Mouse (Mus musculus): ENCODE measurements around the gene En2. TPM values are rescaled to one million over a fixed set of nuclear protein-coding genes. Genes with fewer than 3 reads are reported as not detected.

Gene En2
- polyA plus RNA-seq, 1 experiment from 2014 or later = not detected

DNA sequence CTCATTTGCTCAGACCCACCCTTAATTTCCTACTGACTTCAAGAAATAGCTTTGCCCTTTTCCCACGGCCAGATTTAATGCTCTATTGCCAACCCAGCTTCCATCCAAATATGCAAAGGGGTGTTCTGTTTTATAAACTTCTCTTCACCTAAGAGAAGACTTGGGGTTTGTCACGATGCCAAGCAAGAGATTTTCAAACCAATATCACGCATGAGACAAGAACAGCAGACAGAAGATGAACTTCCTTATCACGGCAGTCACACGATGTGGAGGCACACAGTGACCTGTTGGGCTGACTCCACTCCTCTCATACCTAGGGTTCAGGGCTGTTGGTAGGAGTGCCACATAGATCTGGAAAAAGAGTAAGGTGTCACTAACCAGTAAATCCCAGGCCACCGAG lies 37.6 kb downstream of the En2 start:
- no peak overlapping the region for H3K27ac ChIP-seq
- no peaks in the 10 kb centered on the region for H3K4me1 ChIP-seq
- 71% methylated on average over 6 of the region's 6 CpGs for WGBS
- no peak overlapping the region for H3K4me3 ChIP-seq (replicated peaks)
- H3K27me3 ChIP-seq (replicated peaks) = peaks cover 36% of the 10 kb centered on the region
- no peaks in the 10 kb centered on the region for H3K9me3 ChIP-seq
- H3K4me2 ChIP-seq = no peak overlapping the region
- ATAC-seq (ENCODE audit: insufficient read depth, low FRiP score, low read depth) = no peak
- no peak overlapping the region for H3K9ac ChIP-seq
- no peaks in the 10 kb centered on the region for H3K36me3 ChIP-seq

DNA sequence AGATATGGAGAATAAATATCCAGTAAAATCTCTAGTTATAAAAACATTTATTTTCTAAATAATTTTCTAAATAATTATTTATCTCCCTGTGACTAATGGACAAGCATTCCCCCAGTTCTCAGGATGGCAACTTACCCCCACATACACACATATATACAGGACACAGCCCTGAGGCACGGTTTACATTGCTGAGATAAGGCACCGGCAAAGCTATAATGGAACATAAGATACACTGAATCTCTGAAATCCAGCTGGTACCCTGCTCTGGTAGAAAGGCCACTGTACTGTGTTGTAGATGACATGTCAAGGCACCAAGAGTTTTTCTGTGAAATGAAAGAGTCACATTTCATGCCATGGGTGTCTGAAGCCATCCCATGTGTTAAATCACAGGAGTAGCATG lies 39.2 kb downstream of the En2 start:
- no peak overlapping the region for H3K27ac ChIP-seq
- no peak for ATAC-seq (ENCODE audit: insufficient read depth, low FRiP score, low read depth)
- no peak overlapping the region for H3K9ac ChIP-seq
- H3K4me2 ChIP-seq = no peak overlapping the region
- H3K36me3 ChIP-seq = no peaks in the 10 kb centered on the region
- H3K4me1 ChIP-seq = peaks cover 3% of the 10 kb centered on the region; the same call in 1 of the 2 replicates
- 45% methylated on average over 2 of the region's 2 CpGs for WGBS
- no peaks in the 10 kb centered on the region for H3K9me3 ChIP-seq
- no peak overlapping the region for H3K4me3 ChIP-seq (replicated peaks)
- H3K27me3 ChIP-seq (replicated peaks) = peaks cover 52% of the 10 kb centered on the region

DNA sequence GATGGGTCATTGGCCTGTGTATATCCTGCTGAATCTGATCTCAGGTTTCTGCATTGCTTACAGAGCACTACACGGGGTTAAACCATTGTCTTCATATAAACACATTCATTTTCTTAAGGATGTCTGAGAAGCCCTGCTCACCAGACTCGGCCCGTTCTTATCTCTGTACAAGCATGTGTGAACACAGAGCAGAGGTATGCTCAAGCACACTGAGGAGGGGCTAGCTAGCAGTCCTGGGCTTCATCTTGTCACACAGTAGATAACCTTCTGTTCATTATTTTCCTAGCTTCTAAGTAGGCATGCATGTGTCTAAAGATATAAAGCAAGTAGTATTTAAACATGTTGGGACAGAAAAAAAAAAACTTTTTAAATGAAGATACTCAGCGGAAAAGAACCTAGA lies 41.0 kb downstream of the En2 start:
- no peak overlapping the region for H3K9ac ChIP-seq
- no peak overlapping the region for H3K27ac ChIP-seq
- H3K36me3 ChIP-seq = no peaks in the 10 kb centered on the region
- peaks cover 59% of the 10 kb centered on the region for H3K27me3 ChIP-seq (replicated peaks)
- no peak overlapping the region for H3K4me3 ChIP-seq (replicated peaks)
- H3K4me2 ChIP-seq = no peak overlapping the region
- no peak for ATAC-seq (ENCODE audit: insufficient read depth, low FRiP score, low read depth)
- peaks cover 4% of the 10 kb centered on the region; the same call in 1 of the 2 replicates for H3K4me1 ChIP-seq
- H3K9me3 ChIP-seq = no peaks in the 10 kb centered on the region
- 27% methylated on average over 4 of the region's 4 CpGs for WGBS

- ATAC-seq (ENCODE audit: insufficient read depth, low FRiP score, low read depth) = no peak
- H3K4me2 ChIP-seq = no peak overlapping the region
- WGBS = 58% methylated on average over 4 of the region's 4 CpGs
- H3K36me3 ChIP-seq = no peaks in the 10 kb centered on the region
- peaks cover 4% of the 10 kb centered on the region; the same call in 1 of the 2 replicates for H3K4me1 ChIP-seq
- no peak overlapping the region for H3K4me3 ChIP-seq (replicated peaks)
- peaks cover 65% of the 10 kb centered on the region for H3K27me3 ChIP-seq (replicated peaks)
- H3K9me3 ChIP-seq = no peaks in the 10 kb centered on the region
- H3K9ac ChIP-seq = no peak overlapping the region
- no peak overlapping the region for H3K27ac ChIP-seq
Observed at GRCm38 (mm10) chr5:28207043-28207442, 41.5 kb downstream of the En2 start.

- Histone ChIP-seq H3K27ac (no peak overlapping the region), H3K4me3 (replicated peaks) (no peak overlapping the region), H3K9ac (no peak overlapping the region), H3K27me3 (replicated peaks) (peaks cover 63% of the 10 kb centered on the region), H3K9me3 (no peaks in the 10 kb centered on the region), H3K4me2 (peak overlapping the region; percentile 59; the same call in 1 of the 2 replicates), H3K4me1 (peaks cover 4% of the 10 kb centered on the region; the same call in 1 of the 2 replicates), H3K36me3 (no peaks in the 10 kb centered on the region)
- ATAC-seq (ENCODE audit: insufficient read depth, low FRiP score, low read depth) = no peak
- 11% methylated on average over 20 of the region's 20 CpGs for WGBS
Observed at GRCm38 (mm10) chr5:28208726-28209520, 43.4 kb downstream of the En2 start.

- Histone ChIP-seq H3K9ac (no peak overlapping the region), H3K4me1 (peaks cover 4% of the 10 kb centered on the region; the same call in 1 of the 2 replicates), H3K36me3 (no peaks in the 10 kb centered on the region), H3K9me3 (no peaks in the 10 kb centered on the region), H3K27me3 (replicated peaks) (peaks cover 67% of the 10 kb centered on the region), H3K4me2 (peak overlapping the region; percentile 59), H3K4me3 (replicated peaks) (peak overlapping the region; percentile 36), H3K27ac (no peak overlapping the region)
- ATAC-seq (ENCODE audit: insufficient read depth, low FRiP score, low read depth) = no peak
- under 1% methylated on average over 76 of the region's 80 CpGs for WGBS
Observed at GRCm38 (mm10) chr5:28209549-28210431, 44.3 kb downstream of the En2 start.

DNA sequence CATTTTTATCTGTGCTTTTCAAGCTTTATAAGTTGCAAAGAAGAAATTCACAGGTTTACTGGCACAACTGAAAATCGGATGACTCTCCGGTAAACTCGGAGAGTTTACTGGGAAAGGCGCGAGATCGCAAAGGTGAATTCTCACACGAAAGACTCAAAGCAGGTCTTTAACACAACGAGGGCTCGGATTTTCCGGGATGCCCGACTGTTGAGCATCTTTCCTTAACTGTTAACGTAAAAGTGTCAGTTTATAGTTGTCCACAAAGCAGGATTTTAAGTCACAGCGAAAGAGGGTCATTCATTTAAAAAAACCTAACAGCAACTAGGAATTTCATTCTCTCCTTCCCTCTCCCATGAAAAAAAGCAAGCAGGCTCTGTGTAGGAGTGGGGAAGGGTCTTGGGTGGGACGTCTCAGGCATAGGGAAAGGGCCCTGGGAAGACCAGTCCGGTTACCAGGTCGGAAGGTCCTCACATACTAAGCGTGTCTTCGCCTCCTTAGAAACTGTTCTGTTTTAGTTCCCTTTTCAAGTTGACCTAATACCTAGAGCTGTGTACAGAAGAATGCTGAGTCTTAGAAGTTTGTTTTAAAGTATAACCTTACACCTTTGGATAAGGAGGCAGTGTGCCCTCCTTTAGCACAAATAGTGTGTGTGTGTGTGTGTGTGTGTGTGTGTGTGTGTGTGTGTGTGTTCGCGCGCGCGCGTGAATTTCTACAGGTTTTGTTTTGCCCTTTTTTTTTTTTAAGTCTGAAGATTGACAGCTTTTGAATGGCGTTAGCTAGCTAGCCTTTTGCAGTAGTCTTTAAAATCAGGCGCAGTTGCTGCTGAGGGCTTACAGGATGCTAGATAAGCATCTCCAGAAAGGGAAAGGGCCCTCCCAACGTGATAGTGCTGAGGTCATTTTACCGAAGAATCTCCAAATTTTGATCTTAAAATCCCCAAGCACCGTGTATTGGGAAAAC lies 45.4 kb downstream of the En2 start:
- Histone ChIP-seq H3K27me3 (replicated peaks) (peaks cover 68% of the 10 kb centered on the region), H3K4me3 (replicated peaks) (no peak overlapping the region), H3K27ac (no peak overlapping the region), H3K9ac (no peak overlapping the region), H3K9me3 (no peaks in the 10 kb centered on the region), H3K4me1 (peaks cover 4% of the 10 kb centered on the region; the same call in 1 of the 2 replicates), H3K4me2 (no peak overlapping the region), H3K36me3 (no peaks in the 10 kb centered on the region)
- no peak for ATAC-seq (ENCODE audit: insufficient read depth, low FRiP score, low read depth)
- 2% methylated on average over 29 of the region's 29 CpGs for WGBS

DNA sequence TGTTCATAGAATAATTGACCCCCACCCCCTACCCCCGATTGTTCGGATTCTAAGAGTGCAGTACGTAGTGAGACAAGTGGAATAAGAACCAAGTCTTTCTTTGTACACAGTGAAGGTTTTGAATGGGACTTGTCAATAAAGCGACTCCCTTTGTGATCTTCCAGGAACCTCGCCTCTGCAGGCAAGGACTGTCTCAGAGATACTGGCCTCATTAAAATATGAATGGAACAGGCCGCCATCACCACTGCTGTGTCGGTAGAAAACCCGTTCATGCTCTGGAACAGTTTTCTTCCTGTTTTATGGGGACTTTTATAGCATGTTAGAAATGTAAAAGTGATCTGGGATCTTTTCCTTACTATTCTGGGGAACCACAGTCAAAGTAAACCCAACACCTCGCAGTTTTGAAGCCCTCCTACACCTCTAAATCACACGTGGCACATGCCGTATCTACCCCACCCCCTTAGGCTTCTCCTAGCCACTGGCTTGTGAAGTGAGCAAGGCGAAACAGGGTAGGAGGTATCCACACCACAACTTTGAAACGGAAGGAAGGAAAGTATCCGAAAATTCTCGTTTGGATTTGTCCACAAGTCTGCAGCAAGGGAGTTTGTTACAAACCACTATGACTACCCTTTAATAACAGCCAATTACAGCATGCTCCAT lies 46.3 kb downstream of the En2 start:
- ATAC-seq (ENCODE audit: insufficient read depth, low FRiP score, low read depth) = no peak
- H3K36me3 ChIP-seq = no peaks in the 10 kb centered on the region
- H3K27ac ChIP-seq = no peak overlapping the region
- WGBS = 3% methylated on average over 15 of the region's 15 CpGs
- H3K4me3 ChIP-seq (replicated peaks) = no peak overlapping the region
- peaks cover 4% of the 10 kb centered on the region; the same call in 1 of the 2 replicates for H3K4me1 ChIP-seq
- no peak overlapping the region for H3K4me2 ChIP-seq
- peaks cover 60% of the 10 kb centered on the region for H3K27me3 ChIP-seq (replicated peaks)
- H3K9ac ChIP-seq = no peak overlapping the region
- no peaks in the 10 kb centered on the region for H3K9me3 ChIP-seq

- no peak overlapping the region for H3K27ac ChIP-seq
- 50% methylated on average over 2 of the region's 2 CpGs for WGBS
- no peaks in the 10 kb centered on the region for H3K36me3 ChIP-seq
- peaks cover 4% of the 10 kb centered on the region; the same call in 1 of the 2 replicates for H3K4me1 ChIP-seq
- H3K9me3 ChIP-seq = no peaks in the 10 kb centered on the region
- ATAC-seq (ENCODE audit: insufficient read depth, low FRiP score, low read depth) = no peak
- H3K27me3 ChIP-seq (replicated peaks) = peaks cover 46% of the 10 kb centered on the region
- H3K4me2 ChIP-seq = no peak overlapping the region
- no peak overlapping the region for H3K9ac ChIP-seq
- no peak overlapping the region for H3K4me3 ChIP-seq (replicated peaks)
Observed at GRCm38 (mm10) chr5:28213441-28213840, 47.9 kb downstream of the En2 start.

GRCm38 (mm10) chr5:28219596-28219995 lies 54.1 kb downstream of the En2 start:
- no peaks in the 10 kb centered on the region for H3K9me3 ChIP-seq
- H3K27me3 ChIP-seq (replicated peaks) = peaks cover 4% of the 10 kb centered on the region; the same call in 1 of the 2 replicates
- H3K4me3 ChIP-seq (replicated peaks) = no peak overlapping the region
- no peaks in the 10 kb centered on the region for H3K36me3 ChIP-seq
- no peak overlapping the region for H3K9ac ChIP-seq
- no peak overlapping the region for H3K27ac ChIP-seq
- H3K4me2 ChIP-seq = no peak overlapping the region
- no peaks in the 10 kb centered on the region for H3K4me1 ChIP-seq
- ATAC-seq (ENCODE audit: insufficient read depth, low FRiP score, low read depth) = no peak
- 64% methylated on average over 1 of the region's 1 CpGs for WGBS

All from stomach, embryonic 15.5 days (tissue).